ENCODE assay signal across 8 mouse cellular contexts in the genomic region with DNA sequence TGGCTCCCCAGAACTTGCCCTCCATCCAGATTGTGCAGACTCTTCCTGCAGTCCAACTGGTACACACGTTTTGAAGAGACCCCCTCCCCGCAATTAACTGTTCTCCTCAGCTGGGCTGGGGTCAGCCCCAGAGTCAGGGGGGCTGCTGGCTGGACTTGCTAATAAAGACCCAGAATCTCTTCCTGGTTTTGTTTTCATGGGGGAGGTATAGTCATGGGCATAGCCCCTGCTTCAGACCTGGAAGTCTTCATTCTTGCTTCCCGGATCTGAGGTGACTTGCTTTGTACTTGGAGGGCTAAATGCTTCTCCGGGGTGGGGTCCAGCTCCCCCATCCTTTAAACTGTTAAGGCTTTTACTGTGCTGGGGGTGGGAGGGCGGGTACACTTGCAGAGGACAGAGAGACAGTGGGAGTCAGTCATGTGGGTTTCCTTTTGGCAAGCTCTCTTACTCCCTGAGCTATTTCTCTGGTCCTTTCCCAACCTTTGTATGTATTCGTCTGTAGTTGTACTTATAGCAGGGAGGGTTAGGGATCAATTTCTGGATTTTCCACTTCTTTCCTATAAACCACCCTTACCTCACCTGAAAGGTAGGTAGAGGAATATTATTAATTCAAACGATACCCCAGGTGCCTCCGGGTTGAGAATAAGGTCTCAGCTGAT. TPM values are rescaled to one million over a fixed set of nuclear protein-coding genes. Genes with fewer than 3 reads are reported as not detected.
DNase-seq lines count a peak whose midpoint lies in the region; ATAC-seq and TF ChIP-seq lines count a peak whose summit lies in the region.

A gene (plus strand): TSS at position 205 of the 659 bp plus-strand sequence.

- H3K36me3 ChIP-seq in embryonic facial prominence, embryonic 14.5 days (ENCODE audit: control insufficient read depth, insufficient read depth, low read length) = peaks cover 39% of the 10 kb centered on the region
- H3K36me3 ChIP-seq in intestine, postnatal 0 days (ENCODE audit: control insufficient read depth, insufficient read depth) = peaks cover 36% of the 10 kb centered on the region
- peaks cover 10% of the 10 kb centered on the region for H3K36me3 ChIP-seq in midbrain, embryonic 15.5 days (replicated peaks)

- H3K4me3 ChIP-seq in embryonic facial prominence, embryonic 14.5 days (ENCODE audit: low read depth, low read length) = peak within 1 kb of the TSS; percentile 36
- peak within 1 kb of the TSS; percentile 6; the same call in 1 of the 2 replicates for H3K4me3 ChIP-seq in intestine, postnatal 0 days (ENCODE audit: low read depth, low read length)
- peak within 1 kb of the TSS; percentile 44 for H3K4me3 ChIP-seq in midbrain, embryonic 15.5 days
- H3K4me3 ChIP-seq in lung, adult 2 months (replicated peaks; ENCODE audit: extremely low read depth, low read depth, low read length) = no peak within 1 kb of the TSS

- no peak for TF ChIP-seq CTCF in intestine, postnatal 0 days (IDR thresholded peaks at IDR 0.05; ENCODE audit: low read depth)
- no peak for TF ChIP-seq CTCF in lung, adult 2 months (IDR thresholded peaks at IDR 0.05; ENCODE audit: insufficient read depth, low read length)

- H3K27me3 ChIP-seq in embryonic facial prominence, embryonic 14.5 days (replicated peaks; ENCODE audit: control insufficient read depth, insufficient read depth, low read length) = no peaks in the 10 kb centered on the region
- H3K27me3 ChIP-seq in intestine, postnatal 0 days (replicated peaks; ENCODE audit: control insufficient read depth, insufficient read depth, low read length) = 0 out of 2 replicates have a peak, but pooled peaks cover 6% of the 10 kb centered on the region
- H3K27me3 ChIP-seq in midbrain, embryonic 15.5 days (replicated peaks) = no peaks in the 10 kb centered on the region

- DNase-seq in layer of hippocampus, adult 18-20 months (ENCODE audit: low spot score in 2 of 2) = no peak
- no peak for DNase-seq in layer of hippocampus, adult 9-11 months
- DNase-seq in embryonic facial prominence, embryonic 14.5 days (ENCODE audit: low spot score) = no peak
- DNase-seq in adrenal gland, postnatal 25 days = no peak
- no peak for DNase-seq in lung, adult 2 months

- peak within 1 kb of the TSS; percentile 77 for H3K4me2 ChIP-seq in embryonic facial prominence, embryonic 14.5 days (ENCODE audit: low read depth, low read length)
- peak within 1 kb of the TSS; percentile 54 for H3K4me2 ChIP-seq in intestine, postnatal 0 days (replicated peaks; ENCODE audit: low read depth)
- H3K4me2 ChIP-seq in midbrain, embryonic 15.5 days = peak within 1 kb of the TSS; percentile 79

- no peak for TF ChIP-seq POLR2A in lung, adult 2 months (IDR thresholded peaks at IDR 0.05; ENCODE audit: borderline replicate concordance, extremely low read depth, low read depth, low read length)

- WGBS in embryonic facial prominence, embryonic 14.5 days = 29% methylated on average over 8 of the region's 8 CpGs
- WGBS in intestine, postnatal 0 days = 31% methylated on average over 8 of the region's 8 CpGs
- WGBS in midbrain, embryonic 15.5 days = 19% methylated on average over 8 of the region's 8 CpGs
- WGBS in lung, adult 2 months = 32% methylated on average over 8 of the region's 8 CpGs

- no peaks in the 10 kb centered on the region for H3K9me3 ChIP-seq in embryonic facial prominence, embryonic 14.5 days (ENCODE audit: control insufficient read depth, low read length)
- H3K9me3 ChIP-seq in intestine, postnatal 0 days (ENCODE audit: control insufficient read depth) = no peaks in the 10 kb centered on the region
- no peaks in the 10 kb centered on the region for H3K9me3 ChIP-seq in midbrain, embryonic 15.5 days

- peak within 1 kb of the TSS; percentile 62 for H3K9ac ChIP-seq in embryonic facial prominence, embryonic 14.5 days (ENCODE audit: low read depth, low read length)
- no peak within 1 kb of the TSS for H3K9ac ChIP-seq in intestine, postnatal 0 days (ENCODE audit: low read depth, low read length)
- peak within 1 kb of the TSS; percentile 51 for H3K9ac ChIP-seq in midbrain, embryonic 15.5 days

- no peak for ATAC-seq in embryonic facial prominence, embryonic 14.5 days (ENCODE audit: low read depth)
- ATAC-seq in intestine, postnatal 0 days = no peak
- peak; percentile 1; the same call in 1 of the 2 replicates for ATAC-seq in midbrain, embryonic 15.5 days (replicated peaks)
- ATAC-seq in frontal cortex, adult (ENCODE audit: low TSS enrichment) = no peak

- H3K4me1 ChIP-seq in embryonic facial prominence, embryonic 14.5 days (ENCODE audit: control insufficient read depth, insufficient read depth, low read length) = peaks cover 39% of the 10 kb centered on the region
- 0 out of 2 replicates have a peak, but pooled peaks cover 8% of the 10 kb centered on the region for H3K4me1 ChIP-seq in intestine, postnatal 0 days (replicated peaks; ENCODE audit: control insufficient read depth, insufficient read depth, low read length)
- peaks cover 64% of the 10 kb centered on the region for H3K4me1 ChIP-seq in midbrain, embryonic 15.5 days
- H3K4me1 ChIP-seq in lung, adult 2 months (ENCODE audit: control insufficient read depth, insufficient read depth, low read length) = peaks cover 7% of the 10 kb centered on the region

- peak within 1 kb of the TSS; percentile 90 for H3K27ac ChIP-seq in embryonic facial prominence, embryonic 14.5 days (replicated peaks; ENCODE audit: low read depth, low read length)
- H3K27ac ChIP-seq in intestine, postnatal 0 days (ENCODE audit: low read depth, low read length) = no peak within 1 kb of the TSS
- peak within 1 kb of the TSS; percentile 99 for H3K27ac ChIP-seq in midbrain, embryonic 15.5 days

RNA-seq across cellular contexts. Expression of the gene that starts here (rescaled TPM):
- total RNA-seq in layer of hippocampus, adult 18-20 months (2021) = 100 to 1,000 TPM; 114 to 119 TPM
- polyA plus RNA-seq in embryonic facial prominence, embryonic 14.5 days (2014; fragmentation: Nextera tagmentation; extraction: Ambion mirVana) = 1.9 and 2.6 TPM in 2 replicates
- 1.5 and 1.9 TPM in 2 replicates for polyA plus RNA-seq in intestine, postnatal 0 days (2015; fragmentation: Nextera tagmentation; extraction: Ambion mirVana)
- polyA plus RNA-seq in midbrain, embryonic 15.5 days (2015; fragmentation: Nextera tagmentation; extraction: Ambion mirVana) = 46.3 and 47.7 TPM in 2 replicates
- 7.7 and 9.1 TPM in 2 replicates for total RNA-seq in adrenal gland, postnatal 25 days (2021)
- 7.1 and 7.6 TPM in 2 replicates for polyA plus RNA-seq in lung, adult 2 months (2012; rRNA removed)

Comparison
In these comparisons a context has a peak if more than half of its experiments do, and no peak if none do; other contexts are left out.
1. RNA of the gene that starts here (total RNA-seq): 114 to 119 TPM in layer of hippocampus, adult 18-20 months; 7.7 to 9.1 TPM in adrenal gland, postnatal 25 days; every median in the first group is over 10 times any median in the second.
2. Peak in every context shown above with its lines, with median percentiles within 50 percentile points of each other: H3K4me2 ChIP-seq.